Mouse (Mus musculus): ENCODE results near the gene Cdk5rap1. TPM values are rescaled to one million over a fixed set of nuclear protein-coding genes. Genes with fewer than 3 reads are reported as not detected.
"Not testable (repeated sequence)": the region's sequence is repeated elsewhere in the genome, so short reads cannot be mapped to it uniquely, and the experiment has no call there.

The Cdk5rap1 gene
- polyA plus RNA-seq, 1 experiment from 2014 or later: 13.1 TPM

DNA sequence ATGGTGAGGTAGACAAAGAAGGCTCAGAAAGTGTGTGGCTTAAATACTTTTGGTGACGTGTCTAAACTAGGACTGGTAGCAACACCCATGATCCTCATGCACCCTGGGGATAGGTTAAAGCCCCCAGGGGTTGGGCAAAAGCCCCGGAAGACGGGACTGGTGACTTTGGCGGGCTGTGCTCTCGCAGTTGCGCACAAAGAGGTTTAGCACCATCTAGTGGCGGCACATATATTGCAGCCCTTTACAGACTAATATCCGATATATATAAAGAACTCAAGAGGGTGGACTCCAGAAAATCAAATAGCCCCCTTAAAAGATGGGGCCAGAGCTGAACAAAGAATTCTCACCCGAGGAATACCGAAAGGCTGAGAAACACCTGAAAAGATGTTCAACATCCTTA, 78.1 kb downstream of the Cdk5rap1 start:
- peak; percentile 71 for TF ChIP-seq CTCF (IDR thresholded peaks at IDR 0.05; ENCODE audit: low read depth)
- not testable (repeated sequence) for H3K9ac ChIP-seq; H3K27ac ChIP-seq (ENCODE audit: low read depth); H3K4me3 ChIP-seq (ENCODE audit: low read depth, low read length); H3K4me1 ChIP-seq (ENCODE audit: insufficient read depth); H3K27me3 ChIP-seq (ENCODE audit: insufficient read depth, low read length); H3K9me3 ChIP-seq (ENCODE audit: low read depth, low read length); H3K36me3 ChIP-seq (ENCODE audit: insufficient read depth)
- DNase-seq: peak; percentile 91
- ATAC-seq (ENCODE audit: insufficient read depth): peak; percentile 14; the same call in 1 of the 2 replicates
- H3K4me2 ChIP-seq: 0 out of 2 replicates have a peak overlapping the region, but pooled peaks have one; percentile 23
- 2% methylated on average over 10 of the region's 10 CpGs for WGBS

DNA sequence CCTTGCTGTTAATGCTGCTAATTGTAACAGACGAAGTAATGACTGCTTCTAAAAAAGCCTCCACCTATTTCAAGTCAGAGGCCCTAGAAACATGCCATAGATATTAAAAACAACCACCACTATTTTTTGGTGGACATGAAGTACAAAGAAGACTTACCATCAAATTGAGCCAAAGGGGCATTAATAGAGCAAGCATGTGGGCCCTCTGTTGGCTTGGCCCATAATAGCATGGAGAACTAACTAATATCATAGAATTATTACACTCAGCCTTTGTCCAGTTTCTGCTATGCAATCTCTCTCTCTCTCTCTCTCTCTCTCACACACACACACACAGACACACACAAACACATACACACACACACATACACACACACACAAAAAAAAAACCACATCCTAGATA, 80.0 kb downstream of the Cdk5rap1 start:
- H3K27me3 ChIP-seq (ENCODE audit: insufficient read depth, low read length): no peaks in the 10 kb centered on the region
- no peak overlapping the region for H3K4me3 ChIP-seq (ENCODE audit: low read depth, low read length)
- ATAC-seq (ENCODE audit: insufficient read depth) (no peak), DNase-seq (peak; percentile 12)
- no peaks in the 10 kb centered on the region for H3K9me3 ChIP-seq (ENCODE audit: low read depth, low read length)
- no peaks in the 10 kb centered on the region for H3K36me3 ChIP-seq (ENCODE audit: insufficient read depth)
- H3K27ac ChIP-seq (ENCODE audit: low read depth): no peak overlapping the region
- 85% methylated on average over 1 of the region's 1 CpGs for WGBS
- no peak overlapping the region for H3K9ac ChIP-seq
- 0 out of 2 replicates have a peak, but pooled peaks have one; percentile 10 for TF ChIP-seq CTCF (IDR thresholded peaks at IDR 0.05; ENCODE audit: low read depth)
- no peaks in the 10 kb centered on the region for H3K4me1 ChIP-seq (ENCODE audit: insufficient read depth)
- no peak overlapping the region for H3K4me2 ChIP-seq

GRCm38 (mm10) chr2:154291866-154292265, 80.9 kb downstream of the Cdk5rap1 start:
- ATAC-seq (ENCODE audit: insufficient read depth); H3K4me1 ChIP-seq (ENCODE audit: insufficient read depth); DNase-seq; H3K9me3 ChIP-seq (ENCODE audit: low read depth, low read length); H3K27ac ChIP-seq (ENCODE audit: low read depth); H3K27me3 ChIP-seq (ENCODE audit: insufficient read depth, low read length); H3K4me3 ChIP-seq (ENCODE audit: low read depth, low read length); H3K36me3 ChIP-seq (ENCODE audit: insufficient read depth); H3K4me2 ChIP-seq; H3K9ac ChIP-seq: not testable (repeated sequence)
- 78% methylated on average over 3 of the region's 3 CpGs for WGBS

Other genes starting within 250 kb of the Cdk5rap1 start
- not detected in 2 replicates for gene Bpifa3, start 242.7 kb downstream of the Cdk5rap1 start, polyA plus RNA-seq (2014; fragmentation: Nextera tagmentation; extraction: Ambion mirVana)
- not detected in 2 replicates for gene Bpifa1, start 230.1 kb downstream of the Cdk5rap1 start, polyA plus RNA-seq (2014; fragmentation: Nextera tagmentation; extraction: Ambion mirVana)
- gene Bpifa5, start 210.4 kb downstream of the Cdk5rap1 start, polyA plus RNA-seq (2014; fragmentation: Nextera tagmentation; extraction: Ambion mirVana): not detected in 2 replicates
- 0.49 and 0.74 TPM in 2 replicates for gene Bpifb1, start 182.2 kb downstream of the Cdk5rap1 start, polyA plus RNA-seq (2014; fragmentation: Nextera tagmentation; extraction: Ambion mirVana)
- gene Bpifb5, start 149.3 kb downstream of the Cdk5rap1 start, polyA plus RNA-seq (2014; fragmentation: Nextera tagmentation; extraction: Ambion mirVana): 1.4 and 2.0 TPM in 2 replicates
- not detected in 2 replicates for gene Bpifb9a, start 115.2 kb downstream of the Cdk5rap1 start, polyA plus RNA-seq (2014; fragmentation: Nextera tagmentation; extraction: Ambion mirVana)
- not detected in 2 replicates for gene Bpifb9b, start 65.8 kb downstream of the Cdk5rap1 start, polyA plus RNA-seq (2014; fragmentation: Nextera tagmentation; extraction: Ambion mirVana)
- gene Snta1, start 35.1 kb upstream of the Cdk5rap1 start, polyA plus RNA-seq (2014; fragmentation: Nextera tagmentation; extraction: Ambion mirVana): 3.8 and 3.9 TPM in 2 replicates
- gene Cbfa2t2, start 63.5 kb upstream of the Cdk5rap1 start, polyA plus RNA-seq (2014; fragmentation: Nextera tagmentation; extraction: Ambion mirVana): 39.8 and 40.5 TPM in 2 replicates
- 1.2 and 1.4 TPM in 2 replicates for gene 1700003F12Rik, start 174.1 kb upstream of the Cdk5rap1 start, polyA plus RNA-seq (2014; fragmentation: Nextera tagmentation; extraction: Ambion mirVana)
- 0.36 and 0.37 TPM in 2 replicates for gene Actl10, start 178.8 kb upstream of the Cdk5rap1 start, polyA plus RNA-seq (2014; fragmentation: Nextera tagmentation; extraction: Ambion mirVana)
- 2.6 and 3.2 TPM in 2 replicates for gene Necab3, start 185.9 kb upstream of the Cdk5rap1 start, polyA plus RNA-seq (2014; fragmentation: Nextera tagmentation; extraction: Ambion mirVana)
- 12.4 and 13.6 TPM in 2 replicates for gene E2f1, start 196.9 kb upstream of the Cdk5rap1 start, polyA plus RNA-seq (2014; fragmentation: Nextera tagmentation; extraction: Ambion mirVana)
- gene Pxmp4, start 230.7 kb upstream of the Cdk5rap1 start, polyA plus RNA-seq (2014; fragmentation: Nextera tagmentation; extraction: Ambion mirVana): 24.1 and 25.9 TPM in 2 replicates
- gene Zfp341, start 240.3 kb upstream of the Cdk5rap1 start, polyA plus RNA-seq (2014; fragmentation: Nextera tagmentation; extraction: Ambion mirVana): 1.0 and 1.1 TPM in 2 replicates
- gene 4930519P11Rik, start 240.4 kb upstream of the Cdk5rap1 start, polyA plus RNA-seq (2014; fragmentation: Nextera tagmentation; extraction: Ambion mirVana): 0.72 and 0.83 TPM in 2 replicates